Mouse (Mus musculus) 3T3-L1 (cell line): ENCODE measurements around the gene Dtnb.
"Not testable (repeated sequence)": the region's sequence is repeated elsewhere in the genome, so short reads cannot be mapped to it uniquely, and the experiment has no call there.

Experiments
- DNase-seq: peaks from one replicate; pipeline ENCODE4 v3.0.0-alpha.2; 2015; ENCODE audit warnings: low read depth, low spot score

The Dtnb gene

DNA sequence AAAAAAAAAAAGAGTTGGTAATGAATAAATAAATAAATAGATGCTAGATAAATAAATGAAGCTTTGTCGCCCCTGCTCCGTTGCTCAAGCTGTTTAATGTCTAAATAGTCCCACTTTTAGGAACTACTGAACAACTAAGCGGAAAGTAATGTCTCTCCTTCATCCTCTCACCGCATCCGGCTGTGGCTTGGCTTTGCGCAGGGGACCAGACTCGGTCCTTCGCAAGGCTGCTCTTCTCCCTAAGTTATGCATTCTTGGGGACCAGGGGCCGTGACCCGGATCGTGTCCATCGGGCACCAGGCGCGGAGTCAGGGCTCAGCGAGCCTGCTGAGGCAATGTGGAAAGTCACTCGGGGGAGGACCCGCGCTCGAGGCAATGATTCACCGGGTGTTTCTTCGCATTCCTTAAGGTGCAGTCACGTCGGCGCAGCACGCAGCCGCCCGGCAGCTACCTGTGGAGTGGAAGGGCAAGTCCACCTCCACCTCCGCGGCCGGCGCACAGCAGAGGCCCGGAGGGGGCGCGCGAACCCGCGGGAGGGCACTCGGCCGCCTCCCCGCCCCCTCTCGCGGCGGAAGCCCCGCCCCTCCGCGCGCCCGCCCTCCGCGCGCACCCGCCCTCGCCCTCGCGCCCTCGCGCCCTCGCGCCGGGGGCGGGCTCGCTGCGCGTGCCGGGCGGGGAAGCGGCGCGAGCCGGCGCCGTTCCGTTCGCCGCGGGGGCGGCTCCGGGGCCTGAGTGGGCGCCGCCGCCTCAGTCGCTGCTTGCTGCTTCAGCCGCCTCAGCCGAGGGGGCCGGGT lies at the start of gene Dtnb:
Gene Dtnb (plus strand): TSS at position 595 of the 794 bp plus-strand sequence.
- peak; percentile 70 for DNase-seq

DNA sequence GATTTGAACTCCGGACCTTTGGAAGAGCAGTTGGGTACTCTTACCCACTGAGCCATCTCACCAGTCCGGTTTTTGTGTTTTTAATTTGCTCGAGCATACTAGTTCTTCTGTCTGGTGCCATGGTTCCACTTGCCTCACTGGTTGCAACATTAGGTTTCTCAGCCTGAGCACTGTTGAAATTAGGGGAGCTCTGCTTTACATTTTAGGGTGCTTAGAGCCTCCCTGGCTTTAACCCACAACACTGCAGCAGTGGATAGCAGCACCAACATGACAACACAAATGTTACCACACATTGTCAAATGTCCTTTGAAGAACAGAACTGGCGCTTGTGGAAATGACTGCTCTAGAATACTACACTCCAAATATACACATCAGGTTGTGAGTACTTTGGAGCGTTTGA lies 46.6 kb upstream of the Dtnb start:
- DNase-seq = no peak

DNA sequence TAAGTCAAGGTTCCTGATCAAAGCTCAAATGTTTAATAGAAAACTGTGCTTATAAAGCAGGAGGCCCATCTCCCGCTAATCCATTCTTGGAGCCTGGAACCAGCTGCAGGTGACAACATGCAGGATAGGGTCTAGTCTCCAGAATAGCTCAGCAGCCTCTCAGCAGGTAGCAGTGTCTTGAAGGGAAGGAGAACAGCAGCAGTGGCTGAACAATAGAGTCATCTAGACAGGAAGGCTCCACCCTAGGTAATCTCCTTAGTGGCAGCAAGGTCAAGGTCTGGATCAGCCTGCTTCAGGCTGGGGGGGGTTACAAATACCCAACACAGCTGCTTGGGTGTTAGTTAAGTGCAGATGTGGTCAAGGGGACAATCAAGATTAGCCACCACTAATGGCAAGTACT lies 36.7 kb upstream of the Dtnb start:
- DNase-seq = not testable (repeated sequence)

DNA sequence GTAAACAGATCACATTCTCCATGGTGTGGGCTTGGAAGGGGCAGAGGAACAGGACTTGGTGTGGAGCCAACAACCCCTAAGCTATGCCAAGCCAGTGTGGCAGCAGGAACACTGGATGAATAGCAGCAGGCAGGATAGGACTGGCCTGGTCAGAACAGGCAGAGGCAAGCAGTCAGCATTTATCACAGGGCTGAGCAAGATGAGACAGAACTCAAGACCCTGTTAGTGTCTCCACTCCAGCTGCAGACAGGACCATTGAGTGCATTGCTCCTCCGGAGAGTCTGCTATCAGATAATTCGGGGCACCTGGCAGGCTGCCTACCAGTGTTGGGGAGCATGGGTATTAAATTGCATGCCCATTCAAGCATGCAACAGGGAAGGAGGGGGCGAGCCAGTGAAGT lies 34.6 kb upstream of the Dtnb start:
- peak; percentile 9 for DNase-seq

DNA sequence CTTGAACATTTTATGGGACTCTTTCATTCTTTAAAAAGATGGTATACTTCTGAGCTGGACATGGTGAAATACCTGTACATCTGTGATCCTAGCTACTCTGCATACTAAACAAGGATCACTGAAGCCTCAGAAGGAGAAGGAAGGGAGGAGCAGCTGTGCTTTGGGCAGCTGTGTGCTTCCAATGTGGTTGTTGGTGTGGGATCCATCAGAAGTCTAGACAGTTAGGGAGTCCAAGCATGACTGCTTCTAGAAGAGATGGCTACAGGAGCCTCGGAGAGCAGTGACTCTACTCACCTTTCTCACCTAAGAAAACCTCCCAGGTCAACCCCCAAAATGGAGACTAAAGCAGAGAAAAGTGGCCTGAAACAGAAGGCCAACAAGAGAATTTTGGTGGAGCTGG lies 34.1 kb upstream of the Dtnb start:
- no peak for DNase-seq

DNA sequence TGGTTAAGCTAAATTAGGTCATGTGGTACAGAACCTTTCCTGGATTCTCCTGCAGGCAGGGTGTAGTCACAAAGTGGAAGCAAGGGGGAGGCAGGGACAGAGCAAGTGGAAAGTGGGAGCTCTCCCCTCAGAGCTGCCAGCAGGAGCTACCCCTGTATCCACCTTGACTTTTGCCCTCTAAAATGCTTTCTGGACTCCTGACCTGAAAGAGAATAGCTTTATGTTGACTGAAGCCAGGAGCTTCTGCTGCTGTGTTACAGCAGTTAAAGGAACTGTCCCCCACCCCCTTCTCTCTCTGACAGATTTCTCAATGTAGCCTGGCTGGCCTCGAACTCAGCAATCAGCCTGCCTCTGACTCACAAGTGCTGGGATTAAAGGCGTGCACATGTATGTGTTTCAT lies 32.6 kb upstream of the Dtnb start:
- no peak for DNase-seq

DNA sequence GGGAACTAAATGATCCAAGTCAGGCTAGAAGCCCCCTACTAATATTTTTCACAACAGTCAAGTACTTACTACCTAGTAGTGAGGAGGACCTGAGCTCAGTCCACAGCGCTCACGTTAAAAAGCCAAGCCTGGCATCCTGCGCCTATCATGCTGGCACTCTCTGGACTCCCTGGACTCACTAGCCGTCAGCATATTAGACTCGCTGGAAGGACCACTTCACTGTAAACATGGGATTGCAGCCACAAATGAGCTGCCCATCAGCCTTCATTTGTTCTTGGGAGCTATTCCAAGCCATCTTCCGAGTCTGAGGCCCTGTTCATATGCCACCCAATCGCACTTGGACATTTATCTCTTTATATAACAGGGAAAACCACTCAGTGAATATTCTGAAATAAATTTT lies 31.3 kb upstream of the Dtnb start:
- DNase-seq = no peak

DNA sequence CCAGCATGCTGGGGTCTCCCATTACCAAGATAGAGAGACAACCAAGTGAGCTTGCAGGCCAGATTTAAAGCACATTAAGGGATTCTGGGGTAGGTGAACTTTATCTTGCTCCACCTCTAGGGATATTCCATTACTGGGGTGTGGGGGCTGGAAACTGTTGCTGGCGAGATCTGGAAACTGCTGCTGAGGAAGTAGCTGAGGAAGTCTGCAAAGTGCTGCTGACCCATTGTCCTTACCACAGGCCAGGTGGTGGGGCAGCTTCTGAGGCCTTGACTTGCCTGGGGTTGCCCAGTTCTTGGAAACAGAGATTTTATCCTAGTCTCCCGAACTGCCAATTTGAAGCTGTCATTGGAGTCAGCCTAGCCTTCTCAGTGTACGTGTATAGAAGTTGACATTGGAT lies 26.7 kb upstream of the Dtnb start:
- no peak for DNase-seq

DNA sequence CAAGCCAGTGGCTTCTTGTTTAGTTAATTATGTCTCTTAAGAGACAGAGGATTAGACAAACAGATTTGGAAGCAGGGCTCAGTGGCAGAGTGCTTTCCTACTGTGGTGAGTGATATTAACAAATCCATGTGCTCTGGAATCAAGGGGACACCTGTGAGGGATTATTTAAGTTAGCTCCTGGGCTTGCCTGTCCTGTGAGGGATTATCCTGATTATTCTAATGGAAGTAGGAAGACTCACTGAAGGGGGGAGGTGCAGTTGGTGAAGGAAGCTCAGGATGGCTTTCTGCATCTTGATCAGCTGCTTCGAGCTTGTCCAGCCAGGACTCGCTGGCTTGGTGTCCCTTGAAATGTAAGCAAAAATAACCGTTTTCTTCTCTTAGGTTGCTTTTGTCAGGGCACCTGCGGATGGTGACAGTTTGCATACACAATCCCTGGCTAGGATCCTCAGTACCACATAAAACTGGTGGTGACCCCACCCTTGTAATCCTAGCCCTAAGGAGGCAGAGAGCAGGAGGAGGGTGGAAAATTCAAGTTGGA lies 26.0 kb upstream of the Dtnb start:
- no peak for DNase-seq

DNA sequence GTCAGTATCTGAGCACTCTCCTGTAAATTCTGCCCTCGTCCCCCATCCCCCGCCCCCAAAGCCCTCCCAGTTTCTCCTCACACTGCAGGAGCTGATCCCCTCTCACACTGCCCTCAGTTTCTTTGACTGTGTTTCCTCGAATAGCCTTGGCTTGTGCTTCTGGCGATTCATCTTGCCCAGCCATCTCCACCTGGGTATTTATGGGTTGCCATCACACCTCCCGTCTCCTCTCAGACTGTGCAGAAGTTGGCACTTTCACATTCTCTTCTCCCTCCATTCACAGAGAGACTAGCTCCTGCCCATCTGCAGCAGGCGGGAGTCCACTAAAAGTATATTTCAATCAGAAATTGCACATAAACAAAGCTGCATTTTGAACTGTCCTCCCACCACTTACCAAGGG lies 25.4 kb upstream of the Dtnb start:
- DNase-seq = no peak

DNA sequence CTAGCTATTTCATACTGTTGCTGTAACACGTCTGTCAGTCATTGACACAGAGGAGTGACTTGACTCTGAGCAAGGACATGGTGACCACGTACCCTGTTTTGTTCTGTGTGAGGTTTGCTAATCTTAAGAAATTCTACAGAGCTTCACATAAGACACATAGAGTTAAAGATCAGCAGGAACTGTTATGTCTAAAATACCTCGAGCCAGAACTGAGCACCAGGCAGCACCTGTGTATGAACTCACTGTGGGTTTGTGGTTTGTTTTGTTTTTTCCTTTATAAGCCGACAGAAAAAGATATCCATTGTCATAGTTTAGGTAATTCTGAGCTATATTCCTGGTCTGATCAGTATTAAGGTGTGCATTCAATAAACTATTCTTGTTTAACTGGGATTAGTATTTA lies 24.7 kb upstream of the Dtnb start:
- no peak for DNase-seq

DNA sequence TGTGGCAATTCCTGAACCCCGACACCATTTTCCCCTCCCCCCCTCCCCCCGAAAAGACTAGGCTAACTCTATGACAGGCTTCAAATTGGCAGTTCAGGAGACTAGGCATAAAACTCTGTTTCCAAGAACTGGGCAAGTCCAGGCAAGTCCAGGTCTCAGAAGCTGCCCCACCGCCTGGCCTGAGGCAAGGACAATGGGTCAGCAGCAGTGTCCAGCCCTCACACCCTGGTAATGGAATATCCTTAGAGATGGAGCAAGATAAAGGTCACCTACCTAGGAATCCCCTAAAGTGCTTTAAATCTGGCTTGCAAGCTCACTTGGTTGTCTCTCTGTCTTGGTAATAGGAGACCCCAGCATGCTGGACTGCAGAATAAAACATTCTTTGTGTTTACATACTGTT lies 24.3 kb upstream of the Dtnb start:
- DNase-seq = no peak

DNA sequence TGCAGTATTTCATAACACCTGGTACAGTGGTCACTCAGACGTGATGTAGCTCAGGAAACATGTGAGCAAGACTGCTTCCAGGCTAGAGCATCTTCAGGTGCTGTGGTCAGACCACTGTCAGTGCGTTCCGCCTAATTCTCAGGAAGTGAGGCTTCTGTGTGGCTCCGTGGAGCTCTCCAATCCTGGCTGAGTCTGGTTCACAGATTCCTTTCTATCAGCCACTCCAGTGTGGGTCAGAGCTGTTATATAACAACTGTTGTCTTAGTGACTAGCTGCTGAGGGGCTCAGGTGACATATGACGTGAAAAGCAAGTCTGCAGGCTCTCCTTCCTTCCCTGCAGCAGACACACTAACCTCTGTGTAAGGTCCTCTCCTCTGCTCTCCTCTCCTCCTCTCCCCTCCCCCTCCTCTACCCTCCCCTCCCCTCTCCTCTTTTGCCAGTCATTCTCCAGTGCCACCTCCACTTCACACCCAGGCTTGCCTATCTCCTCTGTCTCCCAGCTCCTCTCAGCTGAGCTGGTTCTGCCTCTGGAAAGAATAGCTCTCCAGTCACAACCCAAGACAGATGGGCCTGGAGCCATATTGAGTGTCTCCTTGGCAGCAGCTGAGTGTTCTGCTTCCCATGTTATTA lies 23.5 kb upstream of the Dtnb start:
- no peak for DNase-seq

DNA sequence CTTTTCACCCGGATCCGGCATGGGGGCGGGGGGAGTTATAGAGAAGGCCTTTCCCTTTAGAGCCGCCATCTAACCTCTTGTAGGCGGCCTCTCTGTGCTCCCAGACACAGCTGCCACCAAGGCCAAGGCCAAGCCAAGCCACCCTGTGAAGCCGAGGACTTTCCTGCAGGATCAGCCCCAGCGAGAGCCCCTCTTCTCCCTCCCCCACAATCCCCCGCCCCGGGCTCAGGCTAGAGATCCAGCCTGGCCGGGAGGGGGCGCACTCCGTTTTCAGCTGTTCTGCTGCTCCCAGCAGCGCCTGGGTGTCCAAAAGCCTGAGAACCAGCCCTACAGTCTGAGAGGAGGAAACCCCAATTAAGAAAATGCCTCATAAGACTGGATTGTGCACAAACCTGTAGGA lies 21.9 kb upstream of the Dtnb start:
- no peak for DNase-seq

DNA sequence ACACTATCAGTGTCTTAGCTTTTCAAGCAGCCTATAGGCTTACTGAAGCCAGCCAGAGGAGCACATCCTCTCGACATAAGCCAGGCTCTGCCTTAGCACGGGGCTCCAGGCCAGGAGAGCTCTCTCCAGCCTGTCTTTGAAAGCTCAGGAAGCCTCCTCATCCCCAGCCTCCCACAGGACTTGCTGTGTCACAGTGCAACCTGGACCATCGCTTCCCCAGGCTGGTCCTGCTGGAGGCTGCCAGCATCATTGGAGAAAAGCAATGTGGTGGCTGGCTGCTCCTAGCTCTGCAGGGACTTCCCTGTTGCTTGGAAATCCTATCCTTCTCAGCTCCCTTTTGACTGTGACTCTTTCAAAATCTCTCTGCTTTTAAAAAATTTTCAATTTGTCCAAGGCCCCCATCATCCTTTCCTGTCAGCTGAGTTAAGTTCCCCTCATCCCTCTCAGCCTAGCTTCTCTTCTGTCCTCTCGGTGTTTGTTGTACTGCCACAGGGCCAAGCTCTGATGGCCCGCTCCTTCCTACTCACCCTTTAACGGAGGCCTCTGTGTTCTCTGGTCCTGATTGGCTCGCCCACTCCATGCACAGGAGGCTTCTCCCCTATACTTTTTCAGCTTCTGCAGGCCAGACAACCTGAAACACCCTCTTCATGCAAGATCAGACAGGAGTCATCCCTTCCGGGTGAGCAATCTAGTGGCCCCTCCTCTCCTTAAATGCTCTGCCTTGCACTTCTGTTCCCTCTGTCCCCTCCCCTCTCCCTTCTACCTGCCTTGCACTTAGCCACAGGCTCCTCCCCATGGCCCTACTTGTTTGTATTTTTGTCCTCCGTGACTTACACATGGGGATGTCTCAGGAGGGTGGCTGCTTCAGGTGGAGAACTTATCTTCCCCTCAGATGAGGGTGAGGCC lies 14.5 kb upstream of the Dtnb start:
- DNase-seq = no peak

DNA sequence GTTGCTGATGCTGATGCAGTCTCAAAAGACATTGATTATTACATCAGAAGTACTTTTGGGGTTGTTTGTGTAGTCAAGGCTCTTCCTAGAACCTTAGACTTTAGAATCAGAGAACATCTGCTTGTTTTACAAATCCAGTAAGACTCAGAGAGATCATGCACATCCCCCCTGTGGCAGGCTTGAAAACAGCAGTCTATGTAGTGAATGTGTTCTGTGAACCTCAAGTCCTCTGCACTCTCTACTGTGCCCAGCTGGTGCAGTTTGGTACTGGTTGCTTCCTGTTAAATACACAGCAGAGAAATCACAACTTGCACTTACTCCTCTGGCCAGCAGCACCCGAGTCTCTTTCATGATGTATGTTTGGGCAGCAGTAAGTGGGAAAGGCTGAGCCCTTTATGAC lies 11.6 kb upstream of the Dtnb start:
- DNase-seq = peak; percentile 87

DNA sequence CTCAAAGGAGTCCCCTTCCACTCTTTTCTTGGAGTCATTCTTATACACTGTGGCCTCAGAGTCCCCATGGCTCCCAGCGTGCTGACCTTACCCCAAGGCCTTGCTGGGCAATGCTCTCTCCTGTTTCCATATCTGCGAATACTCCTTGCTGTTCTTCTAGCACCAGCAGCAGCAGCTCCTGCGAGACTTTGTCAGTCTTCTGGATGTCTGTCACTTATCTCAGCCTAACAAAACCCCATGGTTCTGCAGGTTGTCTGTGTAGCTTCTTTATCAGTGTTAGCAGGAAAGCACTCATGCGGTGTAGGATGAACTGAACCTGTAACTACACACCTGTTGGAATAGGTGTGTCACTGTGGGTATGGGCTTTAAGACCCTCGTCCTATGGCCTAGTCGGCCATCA lies 11.1 kb upstream of the Dtnb start:
- no peak for DNase-seq

DNA sequence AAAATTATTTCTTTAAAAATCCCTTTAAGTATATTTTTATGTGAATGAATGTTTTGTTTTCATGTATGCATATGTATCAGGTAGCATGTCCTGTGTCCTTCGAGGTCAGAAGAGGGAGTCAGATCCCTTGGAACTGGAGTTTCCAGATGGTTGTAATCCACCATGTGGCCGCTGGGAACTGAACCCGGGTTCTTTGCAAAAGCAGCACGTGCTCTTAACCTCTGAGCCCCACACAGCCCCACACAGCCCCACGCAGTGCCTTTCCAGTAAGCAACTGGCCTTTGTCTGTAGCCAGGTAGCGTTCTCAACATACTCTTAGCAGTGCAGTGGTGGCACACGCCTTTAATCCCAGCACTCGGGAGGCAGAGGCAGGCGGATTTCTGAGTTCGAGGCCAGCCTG lies 9.4 kb upstream of the Dtnb start:
- no peak for DNase-seq

DNA sequence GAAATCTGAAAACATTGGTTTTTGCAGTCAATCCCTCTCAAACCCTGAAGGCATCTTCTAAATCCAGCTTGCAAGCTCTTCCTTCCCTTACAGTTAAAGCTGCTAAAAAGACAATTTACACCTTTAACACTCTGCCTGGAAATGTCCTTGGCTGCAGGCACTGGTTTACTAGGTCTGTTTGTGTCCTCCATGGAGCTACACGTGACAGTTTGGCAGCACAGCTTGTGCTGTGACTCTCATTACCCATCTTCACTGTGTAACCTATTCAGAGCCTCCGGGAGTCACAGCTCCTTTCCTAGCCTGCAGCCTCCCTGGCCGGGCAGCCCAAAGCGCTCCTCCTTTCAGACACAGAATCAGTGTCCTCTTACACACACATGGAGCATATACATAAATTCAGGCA lies 8.5 kb upstream of the Dtnb start:
- DNase-seq = no peak

DNA sequence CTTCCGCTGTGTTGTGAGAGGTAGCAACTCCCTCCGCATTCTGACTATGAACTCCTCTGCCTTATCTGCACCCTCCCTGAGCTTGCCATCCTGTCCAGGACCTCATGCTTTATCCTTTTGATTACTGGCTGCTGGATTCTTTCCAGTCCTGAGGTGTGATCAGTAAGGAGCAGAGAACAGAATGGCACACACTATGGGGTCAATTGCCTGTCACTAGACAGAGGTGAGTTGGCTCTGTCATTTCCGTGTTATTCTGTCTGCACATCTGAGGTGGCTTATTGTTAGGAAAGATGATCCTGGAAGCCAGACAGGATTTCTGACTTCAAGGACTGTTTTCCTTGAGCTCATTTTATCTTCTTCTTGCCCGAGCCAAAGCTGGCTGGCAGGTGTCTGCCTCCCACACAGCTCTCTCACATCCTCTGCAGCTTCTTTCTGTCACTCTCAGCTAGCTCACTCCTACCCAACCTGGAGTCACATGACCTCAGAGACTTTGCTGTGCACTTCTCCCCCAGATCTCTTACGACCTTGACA lies 3.7 kb upstream of the Dtnb start:
- DNase-seq = no peak

DNA sequence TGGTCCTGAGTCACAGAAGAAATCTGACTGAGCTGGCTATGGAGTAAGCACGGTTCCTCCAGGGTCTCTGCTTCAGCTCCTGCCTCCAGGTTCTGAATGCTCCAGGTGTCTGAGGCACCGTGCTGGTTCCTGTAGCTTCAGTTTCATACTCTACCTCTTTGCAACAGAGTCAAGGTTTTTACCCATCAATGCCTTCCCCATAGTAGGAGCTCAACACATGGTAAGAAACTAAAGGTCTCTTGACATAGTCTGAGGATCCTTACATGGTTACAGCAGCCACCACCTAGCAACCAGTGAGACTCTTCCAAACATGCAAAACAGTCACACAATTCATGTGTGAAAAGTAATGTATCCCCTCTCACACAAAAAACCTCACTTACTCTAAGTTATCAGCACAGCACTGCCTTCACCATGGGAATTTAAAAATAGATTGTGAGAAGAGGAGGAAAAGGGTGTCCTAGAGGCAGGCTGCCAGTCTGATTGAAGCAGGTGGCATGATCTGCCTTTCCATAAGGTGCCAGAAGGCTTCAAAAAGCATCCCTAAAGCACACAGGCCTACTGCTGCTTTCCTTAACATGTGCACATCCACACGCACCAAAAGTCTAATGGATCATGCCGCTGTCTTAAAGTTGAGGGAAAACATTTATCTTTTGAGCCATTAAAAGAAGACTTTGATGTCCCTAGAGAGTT lies 1.3 kb upstream of the Dtnb start:
- DNase-seq = no peak
